Mouse (Mus musculus) neutrophil, adult 59 days (primary cell): ENCODE results near the gene Ttc29. TPM values are rescaled to one million over a fixed set of nuclear protein-coding genes. Genes with fewer than 3 reads are reported as not detected.

Experiments
- total RNA-seq, 2 experiments: library from RNA; stranded (reverse); gene quantifications; 1 replicate in 1 of 2; 2 replicates in 1 of 2; pipeline ENCODE4 v1.2.4; 2023

The Ttc29 gene
- total RNA-seq: not detected

GRCm38 (mm10) chr8:78213074-78213473, at the start of gene Ttc29:
Gene Ttc29, plus strand, starts transcription at chr8:78213297.

GRCm38 (mm10) chr8:78436071-78436651, 223.1 kb downstream of the Ttc29 start, which contains the start of gene Pou4f2:
Gene Pou4f2, minus strand, starts transcription at chr8:78436645.

Other genes with a start within 250 kb of the Ttc29 start
- not detected for gene Pou4f2, start 223.3 kb downstream of the Ttc29 start, total RNA-seq